Mouse (Mus musculus) E14TG2a.4 (cell line): Measurements from ENCODE around the gene Gimap3.

Experiments
- CTCF ChIP-seq: conservative IDR thresholded peaks from 2 replicates; pipeline ENCODE4 v1.5.1; 2014; ENCODE audit warnings: low read length
- NANOG ChIP-seq: IDR thresholded peaks from 2 replicates; pipeline ENCODE4 v1.6.1; 2014; ENCODE audit warnings: borderline replicate concordance, low read length, mixed read lengths

DNA sequence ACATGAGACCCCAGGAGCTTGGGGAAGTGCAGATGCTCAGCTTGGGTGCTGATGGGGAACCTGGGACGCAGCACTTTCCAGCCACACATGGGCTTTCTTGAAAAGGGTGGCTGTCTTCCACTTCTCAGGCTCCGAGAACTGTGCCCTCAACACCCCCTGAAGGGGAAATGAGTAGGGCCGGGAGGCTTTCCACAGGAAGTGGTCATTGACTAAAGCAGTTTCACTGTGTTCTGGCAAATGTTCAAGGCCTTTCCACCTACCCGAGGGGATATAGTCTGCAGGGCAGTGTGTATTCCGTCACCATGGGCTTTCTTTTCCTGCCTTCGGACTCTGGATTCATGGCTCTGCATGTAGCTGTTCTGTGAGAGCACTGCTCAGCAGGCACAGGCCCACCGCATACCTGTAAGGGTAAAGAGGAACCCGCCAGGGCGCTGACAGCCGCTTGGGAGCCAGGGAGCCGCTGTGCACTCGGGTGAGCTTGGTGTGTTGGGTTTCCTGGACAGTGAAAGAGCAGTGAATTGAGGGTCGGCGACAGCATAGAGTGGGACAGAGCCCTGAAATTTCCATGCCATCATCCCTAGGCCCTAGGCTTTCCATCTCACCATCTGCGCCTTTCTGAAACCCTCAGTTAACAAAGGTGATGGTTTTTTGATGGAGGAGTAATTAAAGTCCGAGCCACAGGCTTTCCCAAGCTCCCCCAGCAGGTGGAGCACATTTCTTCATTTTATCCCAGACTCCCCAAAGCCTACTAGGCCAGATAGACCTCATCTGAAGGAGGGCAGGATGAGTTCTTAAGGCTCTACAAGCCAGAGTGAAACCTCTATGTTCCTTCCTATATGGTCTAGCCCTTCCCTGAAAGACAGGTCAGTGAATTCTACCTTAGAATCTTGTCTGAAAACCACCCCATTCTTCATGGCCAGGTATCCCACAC, 24.4 kb downstream of the Gimap3 start, which contains the start of gene Gimap5:
- TF ChIP-seq CTCF (peak; percentile 56), NANOG (no peak)
